8 mouse cellular contexts compared by ENCODE assay signal in the genomic region with DNA sequence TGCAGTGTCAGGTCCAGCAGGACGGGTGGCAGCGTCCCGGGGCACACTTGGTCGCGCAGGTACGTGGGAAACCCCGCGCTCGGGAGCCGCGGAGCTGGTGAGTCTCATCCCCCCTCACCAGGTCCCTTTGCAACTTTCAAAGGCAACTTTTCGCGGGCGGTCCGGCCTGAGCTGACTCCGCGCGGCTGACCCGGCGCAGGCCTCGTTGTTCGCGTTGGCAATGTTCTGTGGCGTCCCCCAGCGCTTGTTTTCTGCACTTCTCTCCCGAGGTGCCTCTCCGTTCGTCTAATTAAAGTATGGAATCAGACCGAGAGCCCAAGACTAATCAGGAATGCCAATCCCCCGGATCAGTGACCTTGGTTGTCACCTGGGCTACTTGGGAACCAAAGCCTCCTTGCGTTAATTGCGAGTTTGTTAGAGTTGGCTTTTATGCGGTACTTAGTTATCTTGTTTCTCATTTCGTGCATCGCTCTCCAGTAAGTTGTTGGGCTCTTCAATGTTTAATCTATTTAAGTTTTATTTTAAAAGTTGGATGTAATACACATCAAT. TPM values are rescaled to one million over a fixed set of nuclear protein-coding genes. Genes with fewer than 3 reads are reported as not detected.
DNase-seq lines count a peak whose midpoint lies in the region; ATAC-seq and TF ChIP-seq lines count a peak whose summit lies in the region.

No protein-coding gene starts in this region.

- peaks cover 22% of the 10 kb centered on the region for H3K27me3 ChIP-seq in hindbrain, embryonic 14.5 days (ENCODE audit: control insufficient read depth, insufficient read depth, low read length)

- H3K27ac ChIP-seq in hindbrain, embryonic 14.5 days: no peak overlapping the region
- peak overlapping the region; percentile 61 for H3K27ac ChIP-seq in left cerebral cortex, adult 2 months

- peak overlapping the region; percentile 74 for H3K4me3 ChIP-seq in hindbrain, embryonic 14.5 days (replicated peaks; ENCODE audit: low read length)
- peak overlapping the region; percentile 56 for H3K4me3 ChIP-seq in left cerebral cortex, adult 2 months

- no peaks in the 10 kb centered on the region for H3K36me3 ChIP-seq in hindbrain, embryonic 14.5 days (replicated peaks; ENCODE audit: control insufficient read depth, insufficient read depth)

- peak overlapping the region; percentile 99 for H3K4me2 ChIP-seq in hindbrain, embryonic 14.5 days (replicated peaks)

- H3K9ac ChIP-seq in hindbrain, embryonic 14.5 days: peak overlapping the region; percentile 59

- TF ChIP-seq CTCF in brain, embryonic 14.5 days (IDR thresholded peaks at IDR 0.05; ENCODE audit: borderline replicate concordance, extremely low read depth, insufficient read depth, insufficient read length): peak; percentile 45; the same call in 1 of the 2 replicates
- TF ChIP-seq CTCF in left cerebral cortex, adult 2 months (IDR thresholded peaks at IDR 0.05): peak; percentile 24

- intact Hi-C loops in left cerebral cortex, adult 2 months (cut with DNase I): loop anchor here (5.0 kb wide), 1 partner anchor 105 kb away; no protein-coding TSS in a partner anchor

- H3K9me3 ChIP-seq in hindbrain, embryonic 14.5 days (ENCODE audit: control insufficient read depth, low read length): no peaks in the 10 kb centered on the region

- peak; percentile 32 for DNase-seq in ES-CJ7 (ENCODE audit: low read depth, low spot score)
- DNase-seq in brain, embryonic 14.5 days (ENCODE audit: low read depth): peak; percentile 56
- peak; percentile 6 to 15 for DNase-seq in frontal cortex, postnatal 36 days (ENCODE audit: low spot score in 2 of 2)
- peak; percentile 51 for DNase-seq in hindbrain, embryonic 14.5 days (ENCODE audit: low spot score)
- DNase-seq in left cerebral cortex, adult 2 months (ENCODE audit: extremely low spot score in 1 of 2, low spot score in 2 of 2): peak; percentile 23
- peak; percentile 49 to 60 for DNase-seq in lung, postnatal 4 days
- DNase-seq in right cerebral cortex, postnatal 14 days: peak; percentile 27
- DNase-seq in spleen, postnatal 36 days (ENCODE audit: low spot score in 2 of 2): no peak

- ATAC-seq in hindbrain, embryonic 14.5 days (ENCODE audit: low FRiP score): peak; percentile 14; the same call in 1 of the 2 replicates

- under 1% methylated on average over 35 of the region's 35 CpGs for WGBS in hindbrain, embryonic 14.5 days

- H3K4me1 ChIP-seq in hindbrain, embryonic 14.5 days (replicated peaks; ENCODE audit: control insufficient read depth, insufficient read depth, low read length): peaks cover 13% of the 10 kb centered on the region

- TF ChIP-seq POLR2A in brain, embryonic 14.5 days (IDR thresholded peaks at IDR 0.05; ENCODE audit: borderline replicate concordance, extremely low read depth, insufficient read depth, insufficient read length, poor library complexity, severe bottlenecking): no peak

RNA-seq across cellular contexts. Expression of gene Kank1, which starts 0.8 kb away (rescaled TPM):
- 3.8 and 8.7 TPM in 2 replicates for polyA plus RNA-seq in brain, embryonic 14.5 days (2012; rRNA removed)
- 9.2 and 12.2 TPM in 2 replicates for polyA plus RNA-seq in hindbrain, embryonic 14.5 days (2014; fragmentation: Nextera tagmentation; extraction: Ambion mirVana)
- total RNA-seq in left cerebral cortex, adult 2 months (2021): 10 to 100 TPM; 14.1 to 20.0 TPM

Comparison
In these comparisons a context has a peak if more than half of its experiments do, and no peak if none do; other contexts are left out.
1. DNase-seq: peak in ES-CJ7 (single experiment), brain, embryonic 14.5 days (single experiment), frontal cortex, postnatal 36 days (2 of 2), hindbrain, embryonic 14.5 days (single experiment), left cerebral cortex, adult 2 months (2 of 2), lung, postnatal 4 days (2 of 2) and right cerebral cortex, postnatal 14 days (single experiment); none in spleen, postnatal 36 days (0 of 2).